Mouse (Mus musculus) olfactory bulb, adult 2 months (tissue): ENCODE results near the gene Aldh1a1. TPM values are rescaled to one million over a fixed set of nuclear protein-coding genes. Genes with fewer than 3 reads are reported as not detected.

Experiments
- H3K27ac ChIP-seq: fragments of 200-500 bp; 2 replicates; pipeline ENCODE4 v1.5.1; 2012; ENCODE audit warnings: low read depth, low read length; ENCODE audit not compliant: insufficient read depth
- H3K4me1 ChIP-seq: fragments of 200-500 bp; 2 replicates; pipeline ENCODE4 v1.6.1; 2012; ENCODE audit warnings: low read length; ENCODE audit not compliant: control insufficient read depth, insufficient read depth
- H3K4me3 ChIP-seq: fragments of 200-500 bp; 2 replicates; pipeline ENCODE4 v1.5.1; 2012; ENCODE audit warnings: mild to moderate bottlenecking, low read depth, low read length, moderate library complexity; ENCODE audit not compliant: insufficient read depth
- CTCF ChIP-seq: fragments of 200-500 bp; IDR thresholded peaks from 2 replicates; pipeline ENCODE4 v1.5.1; 2012; ENCODE audit warnings: low read depth, mild to moderate bottlenecking, low read length, moderate library complexity; ENCODE audit not compliant: insufficient read depth
- POLR2A ChIP-seq: fragments of 200-500 bp; IDR thresholded peaks from 2 replicates; pipeline ENCODE4 v1.6.1; 2012; ENCODE audit warnings: mild to moderate bottlenecking, low read depth, low read length, moderate library complexity; ENCODE audit not compliant: insufficient read depth
- WGBS: fragments of 180-500 bp; shearing (Covaris S2); methylation state at CpG from one replicate; pipeline ENCODE4 v1.1.7; 2018; 5-methylcytosine and 5-hydroxymethylcytosine counted together
- polyA plus RNA-seq: library from polyadenylated mRNA; stranded (reverse); fragments of >200 nt; gene quantifications from 2 replicates; pipeline ENCODE4 v1.2.4, GENCODE M21; 2012; ENCODE audit warnings: low replicate concordance; ENCODE audit not compliant: missing spikeins, insufficient read depth, insufficient read length

The Aldh1a1 gene
- polyA plus RNA-seq, 1 experiment: not detected

DNA sequence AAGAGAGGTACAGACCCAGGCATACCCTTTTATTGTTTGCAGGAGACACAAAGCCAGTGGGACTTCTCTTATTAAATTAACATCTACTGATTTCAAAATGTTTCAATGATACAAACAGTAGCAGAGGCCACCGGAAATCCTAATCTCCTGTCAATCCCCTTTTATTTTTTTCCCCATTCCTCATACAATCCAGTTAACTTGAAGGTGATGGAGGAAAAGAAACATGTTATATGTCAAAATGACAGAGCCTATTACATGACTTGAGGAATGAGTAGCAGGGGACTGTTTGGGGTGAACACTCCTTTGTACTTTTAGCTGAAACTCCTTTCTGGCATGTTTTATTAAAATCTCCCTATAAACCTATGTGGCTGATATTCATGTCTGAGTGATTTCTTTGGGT lies 51.3 kb downstream of the Aldh1a1 start:
- H3K4me1 ChIP-seq: no peaks in the 10 kb centered on the region
- no peak overlapping the region for H3K4me3 ChIP-seq
- 55% methylated on average over 1 of the region's 1 CpGs for WGBS
- H3K27ac ChIP-seq: no peak overlapping the region
- no peak for TF ChIP-seq POLR2A
- TF ChIP-seq CTCF: no peak

DNA sequence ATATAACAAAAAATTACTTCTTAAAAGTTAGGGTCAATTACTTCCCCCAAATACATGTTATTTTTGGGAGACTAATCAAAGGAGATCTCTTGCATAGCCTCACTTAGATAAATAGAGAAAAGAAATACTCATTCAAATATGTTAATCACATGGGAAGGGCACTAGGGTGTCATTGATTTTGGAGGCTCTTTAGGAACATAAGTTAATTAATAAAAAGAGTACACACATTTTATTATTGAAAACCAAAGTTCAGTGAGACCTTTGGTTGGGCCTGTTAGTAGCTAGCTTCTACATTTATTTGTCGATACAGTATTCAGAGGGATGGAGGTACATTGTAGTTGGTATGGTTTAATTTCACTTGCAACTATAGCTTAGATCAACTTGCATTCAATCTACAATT lies 52.4 kb downstream of the Aldh1a1 start:
- Histone ChIP-seq H3K4me3 (no peak overlapping the region), H3K4me1 (no peaks in the 10 kb centered on the region), H3K27ac (no peak overlapping the region)
- 98% methylated on average over 1 of the region's 1 CpGs for WGBS
- TF ChIP-seq CTCF: no peak
- TF ChIP-seq POLR2A: no peak

DNA sequence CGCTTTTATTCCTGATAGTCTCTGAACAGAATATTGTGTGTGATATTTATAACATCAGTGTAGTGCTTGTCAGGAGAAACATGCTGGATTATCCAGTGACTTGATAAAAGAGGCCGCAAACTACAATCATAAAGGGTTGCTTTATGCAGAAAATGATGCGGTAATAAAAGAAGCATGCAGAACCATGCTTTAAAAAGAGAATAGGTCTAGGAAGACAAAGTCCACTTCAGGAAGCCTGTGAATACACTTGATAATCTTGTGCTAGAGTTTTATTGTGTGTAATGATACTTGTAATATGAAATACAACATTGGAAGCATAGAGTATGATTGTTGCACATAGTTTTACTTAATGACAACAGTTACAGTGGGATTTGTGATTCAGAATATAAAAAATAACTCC lies 54.5 kb downstream of the Aldh1a1 start:
- WGBS: 87% methylated on average over 3 of the region's 3 CpGs
- no peak for TF ChIP-seq CTCF
- no peak for TF ChIP-seq POLR2A
- Histone ChIP-seq H3K4me1 (no peaks in the 10 kb centered on the region), H3K4me3 (no peak overlapping the region), H3K27ac (no peak overlapping the region)

DNA sequence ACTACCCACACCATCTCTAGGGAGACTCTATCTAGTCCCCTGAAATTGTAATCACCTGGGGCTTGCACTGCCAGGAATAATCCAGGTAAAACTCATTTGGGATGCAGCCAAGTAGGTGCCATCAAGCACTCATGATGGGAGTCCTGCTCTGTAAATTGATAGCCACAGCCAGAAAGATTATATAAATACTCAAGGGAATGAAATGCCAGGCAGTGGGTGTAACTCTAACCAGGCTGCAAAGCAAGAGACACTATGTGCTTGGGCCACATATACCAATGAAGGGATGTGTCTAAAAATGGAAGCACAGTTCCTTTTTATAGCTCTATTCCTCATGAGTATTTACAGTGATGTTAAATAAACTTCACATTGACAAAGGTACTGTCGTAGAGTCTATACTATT lies 56.9 kb downstream of the Aldh1a1 start:
- H3K27ac ChIP-seq: no peak overlapping the region
- H3K4me1 ChIP-seq: no peaks in the 10 kb centered on the region
- TF ChIP-seq POLR2A: no peak
- TF ChIP-seq CTCF: no peak
- H3K4me3 ChIP-seq: no peak overlapping the region
- WGBS: 83% methylated on average over 1 of the region's 1 CpGs

DNA sequence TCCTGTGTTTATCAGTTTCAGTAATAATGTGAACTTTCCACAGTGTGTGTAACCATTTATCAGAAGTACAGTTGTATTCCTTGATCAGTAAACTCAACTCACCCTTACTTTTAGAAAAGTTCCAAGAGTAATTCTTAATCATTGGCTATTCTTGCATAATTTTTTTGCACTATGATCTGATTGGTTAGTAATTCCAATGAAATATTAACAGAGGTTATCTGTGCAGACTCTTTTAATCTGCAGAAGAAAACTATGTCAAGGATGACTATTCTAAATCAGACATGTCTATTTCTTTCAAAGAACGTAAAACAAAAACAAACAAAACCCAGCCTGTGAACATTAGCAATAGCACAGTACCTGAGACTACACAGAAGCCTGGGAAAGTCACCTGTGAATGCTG lies 62.9 kb downstream of the Aldh1a1 start:
- TF ChIP-seq CTCF: no peak
- no peak for TF ChIP-seq POLR2A
- 84% methylated on average over 1 of the region's 1 CpGs for WGBS

DNA sequence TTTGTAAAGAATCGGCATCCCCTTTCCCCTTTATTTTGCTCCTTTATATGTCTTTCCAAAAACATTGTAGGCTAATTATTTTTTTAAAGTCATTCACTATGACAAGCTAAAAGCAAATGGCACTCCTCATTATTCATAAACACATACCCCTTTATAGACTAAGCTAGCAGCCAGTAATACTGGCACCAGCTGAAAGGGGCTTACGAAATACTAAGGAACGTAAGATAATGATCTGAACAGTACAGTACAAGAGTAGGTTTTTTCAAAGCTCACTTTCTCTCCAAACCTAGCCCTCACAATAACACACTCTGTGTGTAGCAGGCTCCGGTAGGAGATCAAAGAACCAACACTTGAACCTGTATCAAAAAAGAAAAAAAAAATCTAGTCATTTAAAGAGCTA lies 64.7 kb downstream of the Aldh1a1 start:
- Histone ChIP-seq H3K4me1 (no peaks in the 10 kb centered on the region), H3K27ac (no peak overlapping the region), H3K4me3 (no peak overlapping the region)
- TF ChIP-seq POLR2A (no peak), CTCF (no peak)
- 48% methylated on average over 4 of the region's 4 CpGs for WGBS

More for the DNA sequence above, 62.9 kb downstream of the Aldh1a1 start:
- H3K4me3 ChIP-seq: no peak overlapping the region
- no peaks in the 10 kb centered on the region for H3K4me1 ChIP-seq
- H3K27ac ChIP-seq: no peak overlapping the region

- no peak for TF ChIP-seq POLR2A
- TF ChIP-seq CTCF: no peak
- Histone ChIP-seq H3K4me1 (no peaks in the 10 kb centered on the region), H3K4me3 (no peak overlapping the region), H3K27ac (no peak overlapping the region)
- 92% methylated on average over 3 of the region's 3 CpGs for WGBS
Observed at GRCm38 (mm10) chr19:20558069-20558468, 65.6 kb downstream of the Aldh1a1 start.

GRCm38 (mm10) chr19:20558544-20558943 lies 66.0 kb downstream of the Aldh1a1 start:
- no peak for TF ChIP-seq CTCF
- TF ChIP-seq POLR2A: no peak
- no peak overlapping the region for H3K4me3 ChIP-seq
- H3K4me1 ChIP-seq: no peaks in the 10 kb centered on the region
- no peak overlapping the region for H3K27ac ChIP-seq

GRCm38 (mm10) chr19:20558952-20559351 lies 66.4 kb downstream of the Aldh1a1 start:
- WGBS: 75% methylated on average over 3 of the region's 3 CpGs
- H3K27ac ChIP-seq: no peak overlapping the region
- TF ChIP-seq CTCF (no peak), POLR2A (no peak)
- no peaks in the 10 kb centered on the region for H3K4me1 ChIP-seq
- H3K4me3 ChIP-seq: no peak overlapping the region

GRCm38 (mm10) chr19:20559952-20560351 lies 67.4 kb downstream of the Aldh1a1 start:
- H3K4me3 ChIP-seq: no peak overlapping the region
- H3K4me1 ChIP-seq: no peaks in the 10 kb centered on the region
- WGBS: 88% methylated on average over 2 of the region's 2 CpGs
- no peak for TF ChIP-seq POLR2A
- no peak for TF ChIP-seq CTCF
- no peak overlapping the region for H3K27ac ChIP-seq

DNA sequence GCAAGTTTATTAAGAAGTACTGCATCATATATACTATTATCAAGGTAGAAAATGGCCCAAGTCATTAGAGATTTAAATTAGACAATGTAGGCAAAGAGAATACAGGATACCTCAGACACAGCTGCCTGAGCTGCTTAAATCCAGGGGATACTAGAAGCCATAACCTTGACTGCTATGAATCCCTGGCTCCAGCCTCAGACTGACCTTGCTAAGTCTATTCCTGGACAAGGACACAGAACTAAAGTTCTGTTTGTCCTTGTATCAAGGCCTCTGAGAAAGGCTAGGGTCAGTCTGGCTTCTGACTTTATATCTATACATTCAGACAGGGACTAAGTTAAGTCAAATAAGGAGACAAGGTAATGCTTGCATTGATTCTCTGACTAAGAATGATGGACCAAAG lies 69.9 kb downstream of the Aldh1a1 start:
- TF ChIP-seq POLR2A (no peak), CTCF (no peak)
- H3K27ac ChIP-seq: no peak overlapping the region
- no peak overlapping the region for H3K4me3 ChIP-seq
- H3K4me1 ChIP-seq: no peaks in the 10 kb centered on the region
